Mouse (Mus musculus): ENCODE measurements around the gene Gnl2. TPM values are rescaled to one million over a fixed set of nuclear protein-coding genes. Genes with fewer than 3 reads are reported as not detected.

Gene Gnl2
- polyA plus RNA-seq (2012; rRNA removed), result 17.9 and 18.3 TPM in 2 replicates

DNA sequence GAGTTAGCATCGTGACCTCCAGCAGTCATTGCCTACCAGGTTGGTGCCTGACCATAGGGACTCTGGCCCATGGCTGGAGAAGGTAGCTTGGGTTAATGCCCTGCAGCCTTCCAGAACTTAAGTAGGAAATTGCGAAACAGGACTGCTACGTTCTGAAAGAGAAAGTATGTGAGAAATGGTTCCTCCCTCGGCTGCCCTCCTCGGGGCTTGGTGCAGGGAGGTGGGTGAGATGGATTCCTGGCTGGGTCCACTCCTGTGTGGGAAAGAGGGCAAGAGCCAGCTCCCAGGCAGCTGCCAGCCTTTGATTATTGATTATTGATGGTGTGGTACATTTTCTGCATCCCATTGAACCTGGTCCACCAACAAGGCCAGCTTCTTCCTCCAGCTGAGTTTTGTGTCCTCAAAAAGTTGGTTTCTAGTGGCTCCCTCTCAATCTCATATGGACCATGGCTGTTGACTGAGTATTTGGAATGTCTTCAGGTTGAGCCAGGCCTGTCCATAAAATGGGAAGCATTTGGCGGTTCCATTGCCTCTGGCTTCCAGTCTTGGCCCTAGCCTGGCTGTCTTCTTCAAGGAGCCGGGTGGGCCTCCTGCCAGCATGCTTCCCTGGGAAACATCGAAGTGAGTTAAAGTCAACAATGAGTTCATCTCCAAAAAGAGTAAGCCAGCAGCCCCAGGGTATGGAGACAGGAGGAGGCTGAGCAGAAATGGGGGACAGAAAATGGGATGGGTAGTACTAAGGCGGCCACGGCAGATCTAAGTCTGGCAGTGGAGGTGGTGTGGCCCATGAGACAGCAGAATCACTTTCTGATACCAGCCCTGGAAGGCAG lies at the start of gene Gnl2:
Gene Gnl2, plus strand, starts transcription at position 780 of the 830 bp plus-strand sequence.
- H3K27ac ChIP-seq (ENCODE audit: control insufficient read depth, insufficient read depth, low read length), result no peak within 1 kb of the TSS
- H3K4me3 ChIP-seq (ENCODE audit: control insufficient read depth, insufficient read depth, low read length), result no peak within 1 kb of the TSS
- H3K36me3 ChIP-seq (ENCODE audit: control insufficient read depth, insufficient read depth, low read length), result no peaks in the 10 kb centered on the region
- no peak for TF ChIP-seq CTCF (IDR thresholded peaks at IDR 0.05; ENCODE audit: borderline replicate concordance, control insufficient read depth, extremely low read depth, insufficient read depth, low read length, poor library complexity)
- TF ChIP-seq POLR2A (IDR thresholded peaks at IDR 0.05; ENCODE audit: control insufficient read depth, extremely low read depth, insufficient read depth, low read length, poor library complexity), result no peak
- H3K4me1 ChIP-seq (replicated peaks; ENCODE audit: control insufficient read depth, insufficient read depth, low read length), result no peaks in the 10 kb centered on the region
- no peak for DNase-seq
- H3K27me3 ChIP-seq (ENCODE audit: control insufficient read depth, insufficient read depth, low read length), result no peaks in the 10 kb centered on the region
- WGBS, result 67% methylated on average over 10 of the region's 10 CpGs

DNA sequence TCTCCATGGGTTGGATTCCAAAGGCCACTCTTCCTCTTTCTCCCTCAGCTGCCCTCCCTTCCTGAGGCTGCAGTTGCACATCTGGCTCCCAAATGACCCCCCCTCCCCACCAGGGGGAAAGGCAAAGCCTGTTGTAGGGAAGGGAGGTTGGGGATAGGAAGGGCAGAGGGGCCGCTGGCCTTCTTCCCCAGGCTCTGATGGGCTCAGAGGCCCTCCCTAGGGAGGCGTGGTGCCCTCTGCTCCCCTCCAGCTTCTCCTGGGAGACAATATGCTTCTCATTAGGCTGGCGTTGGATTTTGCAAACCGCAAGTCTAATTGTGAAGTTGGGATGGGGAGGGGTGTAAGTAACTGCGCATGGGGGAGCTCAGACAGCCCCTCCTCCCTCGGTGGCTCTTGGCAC lies 47.7 kb upstream of the Gnl2 start:
- Histone ChIP-seq H3K4me3 (ENCODE audit: control insufficient read depth, insufficient read depth, low read length) (no peak overlapping the region), H3K4me1 (replicated peaks; ENCODE audit: control insufficient read depth, insufficient read depth, low read length) (no peaks in the 10 kb centered on the region), H3K36me3 (ENCODE audit: control insufficient read depth, insufficient read depth, low read length) (no peaks in the 10 kb centered on the region), H3K27ac (ENCODE audit: control insufficient read depth, insufficient read depth, low read length) (no peak overlapping the region), H3K27me3 (ENCODE audit: control insufficient read depth, insufficient read depth, low read length) (no peaks in the 10 kb centered on the region)
- TF ChIP-seq POLR2A (IDR thresholded peaks at IDR 0.05; ENCODE audit: control insufficient read depth, extremely low read depth, insufficient read depth, low read length, poor library complexity), result no peak
- TF ChIP-seq CTCF (IDR thresholded peaks at IDR 0.05; ENCODE audit: borderline replicate concordance, control insufficient read depth, extremely low read depth, insufficient read depth, low read length, poor library complexity), result no peak
- 19% methylated on average over 6 of the region's 6 CpGs for WGBS
- no peak for DNase-seq

DNA sequence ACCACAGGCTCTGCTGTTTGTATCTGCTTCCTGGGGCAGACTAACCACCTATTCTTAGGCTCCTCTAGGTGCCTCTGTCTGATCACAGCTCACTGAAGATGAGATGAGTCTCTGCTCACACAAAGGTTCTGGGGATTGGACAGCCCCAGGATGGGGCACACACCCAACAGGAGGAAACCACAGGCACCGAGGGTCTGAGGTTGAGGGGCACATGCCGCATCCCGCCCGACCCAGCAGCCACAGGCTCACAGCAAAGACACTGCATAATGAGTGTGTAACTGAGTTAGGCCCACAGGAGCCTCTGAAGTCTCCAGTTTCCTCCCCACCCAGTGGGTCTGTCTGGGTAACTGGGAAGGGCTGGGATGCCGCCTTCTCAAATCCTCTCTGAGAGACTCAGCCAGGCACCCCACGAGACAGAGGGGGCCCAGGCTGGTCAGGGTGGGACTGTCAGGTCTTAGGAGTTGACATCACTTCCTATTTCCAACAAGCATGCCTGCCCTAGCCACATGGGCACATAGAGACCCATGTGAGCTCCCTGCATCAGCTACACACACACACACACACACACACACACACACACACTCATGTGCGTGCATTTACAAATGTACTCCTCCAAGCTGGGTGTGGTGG lies 47.1 kb upstream of the Gnl2 start:
- Histone ChIP-seq H3K27me3 (ENCODE audit: control insufficient read depth, insufficient read depth, low read length) (no peaks in the 10 kb centered on the region), H3K4me1 (replicated peaks; ENCODE audit: control insufficient read depth, insufficient read depth, low read length) (no peaks in the 10 kb centered on the region), H3K27ac (ENCODE audit: control insufficient read depth, insufficient read depth, low read length) (no peak overlapping the region), H3K4me3 (ENCODE audit: control insufficient read depth, insufficient read depth, low read length) (no peak overlapping the region), H3K36me3 (ENCODE audit: control insufficient read depth, insufficient read depth, low read length) (no peaks in the 10 kb centered on the region)
- no peak for DNase-seq
- WGBS, result 10% methylated on average over 7 of the region's 7 CpGs
- no peak for TF ChIP-seq POLR2A (IDR thresholded peaks at IDR 0.05; ENCODE audit: control insufficient read depth, extremely low read depth, insufficient read depth, low read length, poor library complexity)
- TF ChIP-seq CTCF (IDR thresholded peaks at IDR 0.05; ENCODE audit: borderline replicate concordance, control insufficient read depth, extremely low read depth, insufficient read depth, low read length, poor library complexity), result no peak

DNA sequence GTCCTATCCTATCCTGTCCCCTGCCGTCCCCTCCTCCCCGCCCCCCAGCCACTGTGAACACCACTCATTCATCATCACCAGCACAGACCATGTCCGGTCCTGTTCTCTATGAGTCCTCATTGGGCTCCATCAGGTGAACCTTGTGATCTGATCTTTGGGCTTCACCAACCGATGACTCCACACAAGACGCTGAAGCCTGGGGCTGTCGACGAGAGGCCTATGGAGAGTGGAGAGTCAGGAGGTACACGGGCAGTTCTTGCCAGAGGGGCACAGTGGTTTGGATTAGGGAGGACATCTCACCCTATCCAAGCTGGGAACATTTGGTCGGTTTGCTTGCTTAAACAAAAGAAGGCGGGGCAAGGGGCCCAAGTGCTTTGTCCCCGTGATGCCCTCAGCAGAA lies 46.2 kb upstream of the Gnl2 start:
- Histone ChIP-seq H3K27me3 (ENCODE audit: control insufficient read depth, insufficient read depth, low read length) (no peaks in the 10 kb centered on the region), H3K4me1 (replicated peaks; ENCODE audit: control insufficient read depth, insufficient read depth, low read length) (no peaks in the 10 kb centered on the region), H3K4me3 (ENCODE audit: control insufficient read depth, insufficient read depth, low read length) (no peak overlapping the region), H3K36me3 (ENCODE audit: control insufficient read depth, insufficient read depth, low read length) (no peaks in the 10 kb centered on the region), H3K27ac (ENCODE audit: control insufficient read depth, insufficient read depth, low read length) (no peak overlapping the region)
- TF ChIP-seq POLR2A (IDR thresholded peaks at IDR 0.05; ENCODE audit: control insufficient read depth, extremely low read depth, insufficient read depth, low read length, poor library complexity) (no peak), CTCF (IDR thresholded peaks at IDR 0.05; ENCODE audit: borderline replicate concordance, control insufficient read depth, extremely low read depth, insufficient read depth, low read length, poor library complexity) (no peak)
- DNase-seq, result no peak
- 94% methylated on average over 11 of the region's 11 CpGs for WGBS

DNA sequence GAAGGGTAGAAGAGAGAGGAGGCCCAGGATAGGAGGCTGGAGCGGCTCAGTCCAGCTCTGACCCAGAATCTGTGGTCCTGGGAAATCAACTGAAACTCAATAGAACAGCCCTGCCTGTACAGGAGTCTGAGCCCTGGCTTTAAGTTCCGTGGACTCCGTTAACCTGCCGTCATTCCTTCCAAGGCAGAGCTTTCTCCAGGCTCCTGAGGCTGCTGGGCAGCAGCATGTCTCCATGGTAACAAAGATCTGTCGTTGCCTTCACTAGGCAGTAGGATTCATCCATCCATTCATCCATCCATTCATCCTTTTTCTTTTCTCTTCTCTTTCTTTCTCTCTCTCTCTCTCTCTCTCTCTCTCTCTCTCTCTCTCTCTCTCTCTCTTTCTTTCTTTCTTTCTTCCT lies 45.7 kb upstream of the Gnl2 start:
- Histone ChIP-seq H3K27ac (ENCODE audit: control insufficient read depth, insufficient read depth, low read length) (no peak overlapping the region), H3K27me3 (ENCODE audit: control insufficient read depth, insufficient read depth, low read length) (no peaks in the 10 kb centered on the region), H3K36me3 (ENCODE audit: control insufficient read depth, insufficient read depth, low read length) (no peaks in the 10 kb centered on the region), H3K4me1 (replicated peaks; ENCODE audit: control insufficient read depth, insufficient read depth, low read length) (no peaks in the 10 kb centered on the region), H3K4me3 (ENCODE audit: control insufficient read depth, insufficient read depth, low read length) (no peak overlapping the region)
- 84% methylated on average over 5 of the region's 5 CpGs for WGBS
- DNase-seq, result no peak
- no peak for TF ChIP-seq CTCF (IDR thresholded peaks at IDR 0.05; ENCODE audit: borderline replicate concordance, control insufficient read depth, extremely low read depth, insufficient read depth, low read length, poor library complexity)
- TF ChIP-seq POLR2A (IDR thresholded peaks at IDR 0.05; ENCODE audit: control insufficient read depth, extremely low read depth, insufficient read depth, low read length, poor library complexity), result no peak

DNA sequence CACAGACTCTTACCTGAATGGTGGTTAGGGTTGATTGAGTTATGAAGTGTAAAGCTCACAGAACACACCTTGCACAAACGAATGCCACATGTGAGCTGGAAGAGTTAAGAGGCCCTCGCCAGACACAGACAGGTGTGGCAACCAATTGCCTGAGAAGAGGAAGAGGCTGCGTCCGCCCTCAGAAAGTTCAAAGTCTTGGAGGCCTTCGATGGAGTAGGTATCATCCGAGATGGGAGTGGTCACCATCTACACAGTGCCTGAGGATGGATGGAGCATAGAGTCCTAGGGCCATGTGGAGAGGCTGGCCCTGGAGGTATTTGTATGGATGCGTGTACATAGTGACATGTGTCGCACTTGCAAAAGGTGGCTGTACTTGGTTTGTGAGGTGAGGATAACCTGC lies 45.3 kb upstream of the Gnl2 start:
- WGBS, result 79% methylated on average over 8 of the region's 8 CpGs
- no peak overlapping the region for H3K4me3 ChIP-seq (ENCODE audit: control insufficient read depth, insufficient read depth, low read length)
- no peaks in the 10 kb centered on the region for H3K27me3 ChIP-seq (ENCODE audit: control insufficient read depth, insufficient read depth, low read length)
- no peaks in the 10 kb centered on the region for H3K36me3 ChIP-seq (ENCODE audit: control insufficient read depth, insufficient read depth, low read length)
- H3K27ac ChIP-seq (ENCODE audit: control insufficient read depth, insufficient read depth, low read length), result no peak overlapping the region
- TF ChIP-seq CTCF (IDR thresholded peaks at IDR 0.05; ENCODE audit: borderline replicate concordance, control insufficient read depth, extremely low read depth, insufficient read depth, low read length, poor library complexity) (no peak), POLR2A (IDR thresholded peaks at IDR 0.05; ENCODE audit: control insufficient read depth, extremely low read depth, insufficient read depth, low read length, poor library complexity) (no peak)
- no peak for DNase-seq
- H3K4me1 ChIP-seq (replicated peaks; ENCODE audit: control insufficient read depth, insufficient read depth, low read length), result no peaks in the 10 kb centered on the region
